Mouse (Mus musculus) hindbrain, embryonic 16.5 days (tissue): ENCODE measurements around the gene Hist1h2bh. TPM values are rescaled to one million over a fixed set of nuclear protein-coding genes. Genes with fewer than 3 reads are reported as not detected.
"Not testable (repeated sequence)": the region's sequence is repeated elsewhere in the genome, so short reads cannot be mapped to it uniquely, and the experiment has no call there.

Experiments
- ATAC-seq: fragments of 200-750 bp; cut with Nextera tagmentation; 2 replicates; pipeline ENCODE4 v1.8.0; 2017; ENCODE audit warnings: moderate TSS enrichment, moderate library complexity
- H3K27ac ChIP-seq: fragments of 300-500 bp; sonication (generic); 2 replicates; pipeline ENCODE4 v1.5.1; 2014; ENCODE audit warnings: low read depth, mild to moderate bottlenecking, control low read depth, low read length, moderate library complexity
- H3K27me3 ChIP-seq: fragments of 300-500 bp; sonication (generic); replicated peaks from 2 replicates; pipeline ENCODE4 v1.6.1; 2014; ENCODE audit warnings: low read length; ENCODE audit not compliant: control insufficient read depth, insufficient read depth
- H3K36me3 ChIP-seq: fragments of 300-500 bp; sonication (generic); 2 replicates; pipeline ENCODE4 v1.6.1; 2014; ENCODE audit warnings: mild to moderate bottlenecking, low read length, moderate library complexity, mixed read lengths; ENCODE audit not compliant: control insufficient read depth, insufficient read depth
- H3K4me1 ChIP-seq: fragments of 300-500 bp; sonication (generic); 2 replicates; pipeline ENCODE4 v1.6.1; 2014; ENCODE audit warnings: low read depth, low read length; ENCODE audit not compliant: control insufficient read depth, insufficient read depth
- H3K4me2 ChIP-seq: fragments of 300-500 bp; sonication (generic); 2 replicates; pipeline ENCODE4 v1.6.1; 2014; ENCODE audit warnings: mild to moderate bottlenecking, low read length, control low read depth, moderate library complexity
- H3K4me3 ChIP-seq: fragments of 300-500 bp; sonication (generic); 2 replicates; pipeline ENCODE4 v1.5.1; 2014; ENCODE audit warnings: mild to moderate bottlenecking, low read length, control low read depth, moderate library complexity
- H3K9ac ChIP-seq: fragments of 300-500 bp; sonication (generic); 2 replicates; pipeline ENCODE4 v1.6.1; 2014; ENCODE audit warnings: low read depth, mild to moderate bottlenecking, control low read depth, low read length, moderate library complexity
- H3K9me3 ChIP-seq: fragments of 300-500 bp; sonication (generic); 2 replicates; pipeline ENCODE4 v1.6.1; 2014; ENCODE audit warnings: mild to moderate bottlenecking, low read length, moderate library complexity; ENCODE audit not compliant: control insufficient read depth
- WGBS: fragments of 180-500 bp; shearing (Covaris S2); extraction: QIAGEN DNeasy Blood & Tissue Kit; methylation state at CpG from one replicate; pipeline ENCODE4 v1.1.7; 2014; 5-methylcytosine and 5-hydroxymethylcytosine counted together
- polyA plus RNA-seq: library from polyadenylated mRNA; unstranded; fragments of >200 nt; fragmentation: Nextera tagmentation; extraction: Ambion mirVana; gene quantifications from 2 replicates; pipeline ENCODE4 v1.2.1, GENCODE M21; 2015

The Hist1h2bh gene
- 0.16 and 0.29 TPM in 2 replicates for polyA plus RNA-seq

DNA sequence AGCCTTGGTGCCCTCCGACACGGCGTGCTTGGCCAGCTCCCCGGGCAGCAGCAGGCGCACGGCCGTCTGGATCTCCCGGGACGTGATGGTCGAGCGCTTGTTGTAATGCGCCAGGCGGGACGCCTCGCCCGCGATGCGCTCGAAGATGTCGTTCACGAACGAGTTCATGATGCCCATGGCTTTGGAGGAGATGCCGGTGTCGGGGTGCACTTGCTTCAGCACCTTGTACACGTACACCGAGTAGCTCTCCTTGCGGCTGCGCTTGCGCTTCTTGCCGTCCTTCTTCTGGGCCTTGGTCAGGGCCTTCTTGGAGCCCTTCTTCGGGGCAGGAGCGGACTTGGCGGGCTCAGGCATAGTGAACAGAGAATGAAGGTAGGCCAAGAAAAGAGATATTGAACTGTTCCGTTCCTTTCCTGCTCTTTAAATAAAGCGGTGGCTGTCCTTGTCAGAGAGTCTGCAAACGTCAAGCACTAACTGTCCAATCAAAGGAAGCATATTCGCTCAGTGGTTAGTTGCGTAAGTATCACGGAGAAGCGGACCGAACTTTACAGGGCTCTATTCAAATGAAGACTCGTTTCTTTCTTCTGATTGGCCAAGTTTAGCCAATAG lies at the start of gene Hist1h2bh:
Hist1h2bh (minus strand) TSS at position 394 of the 609 bp plus-strand sequence.
- H3K9ac ChIP-seq, result peak within 1 kb of the TSS; percentile 56
- under 1% methylated on average over 25 of the region's 42 CpGs for WGBS
- not testable (repeated sequence) for H3K9me3 ChIP-seq, H3K4me1 ChIP-seq, H3K36me3 ChIP-seq, H3K27me3 ChIP-seq
- H3K4me2 ChIP-seq, result peak within 1 kb of the TSS; percentile 83
- H3K4me3 ChIP-seq, result peak within 1 kb of the TSS; percentile 47
- H3K27ac ChIP-seq, result peak within 1 kb of the TSS; percentile 68
- peak; percentile 93 for ATAC-seq

DNA sequence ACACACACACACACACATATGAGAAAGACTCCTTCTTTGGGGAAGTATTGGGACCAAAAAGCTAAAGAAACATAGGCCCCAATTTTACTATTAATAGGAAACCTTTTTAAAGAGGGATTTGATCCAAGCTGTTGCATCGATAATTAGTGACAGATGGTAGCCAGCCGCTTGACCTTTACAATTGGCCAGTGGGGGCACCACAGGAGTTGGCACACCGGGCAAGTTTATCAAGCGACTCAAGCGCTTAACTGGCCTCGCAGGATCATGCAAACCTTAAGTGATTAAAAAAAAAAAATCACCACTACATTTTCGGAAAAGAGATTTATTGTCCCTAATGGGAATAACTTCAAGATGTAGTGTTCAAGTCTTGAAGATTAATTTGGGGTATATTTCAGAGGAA lies 49.4 kb upstream of the Hist1h2bh start:
- WGBS, result 81% methylated on average over 7 of the region's 7 CpGs
- Histone ChIP-seq H3K27ac (no peak overlapping the region), H3K9me3 (no peaks in the 10 kb centered on the region), H3K36me3 (no peaks in the 10 kb centered on the region), H3K4me1 (no peaks in the 10 kb centered on the region), H3K27me3 (no peaks in the 10 kb centered on the region), H3K4me3 (no peak overlapping the region), H3K4me2 (no peak overlapping the region), H3K9ac (no peak overlapping the region)
- no peak for ATAC-seq

DNA sequence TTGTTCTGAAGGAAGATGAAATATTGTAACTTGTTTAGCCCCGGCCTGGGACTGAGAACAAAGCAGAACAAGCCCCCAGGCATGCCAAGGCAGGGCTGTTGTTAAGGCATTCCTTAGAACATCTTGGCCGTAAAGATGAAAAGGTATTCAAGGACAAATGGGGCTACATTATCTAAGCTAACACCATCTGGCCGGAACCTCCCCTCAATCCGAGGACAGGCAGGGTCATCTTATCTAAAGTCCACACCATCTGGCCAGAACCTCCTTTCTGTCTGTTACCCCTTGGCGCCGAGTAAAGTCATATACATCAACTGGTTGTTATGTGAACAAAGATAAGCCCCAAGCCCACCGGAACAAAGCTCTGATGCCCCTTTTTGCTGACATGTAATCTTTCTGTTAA lies 48.7 kb upstream of the Hist1h2bh start:
- H3K9ac ChIP-seq, H3K4me1 ChIP-seq, H3K27ac ChIP-seq, H3K9me3 ChIP-seq, H3K4me2 ChIP-seq, H3K4me3 ChIP-seq, H3K27me3 ChIP-seq, H3K36me3 ChIP-seq, ATAC-seq: not testable (repeated sequence)
- 91% methylated on average over 7 of the region's 7 CpGs for WGBS

- Histone ChIP-seq H3K4me3 (no peak overlapping the region), H3K9ac (no peak overlapping the region), H3K4me1 (peaks cover 7% of the 10 kb centered on the region), H3K9me3 (no peaks in the 10 kb centered on the region), H3K36me3 (no peaks in the 10 kb centered on the region), H3K27me3 (no peaks in the 10 kb centered on the region), H3K27ac (no peak overlapping the region), H3K4me2 (no peak overlapping the region)
- WGBS, result 97% methylated on average over 7 of the region's 7 CpGs
- ATAC-seq, result no peak
Observed at GRCm38 (mm10) chr13:23591206-23591605, 48.0 kb upstream of the Hist1h2bh start.

GRCm38 (mm10) chr13:23586940-23587225 lies 43.7 kb upstream of the Hist1h2bh start:
- Histone ChIP-seq H3K27me3 (no peaks in the 10 kb centered on the region), H3K4me2 (peak overlapping the region; percentile 66), H3K4me1 (peaks cover 17% of the 10 kb centered on the region), H3K4me3 (peak overlapping the region; percentile 32), H3K9me3 (no peaks in the 10 kb centered on the region), H3K9ac (peak overlapping the region; percentile 48; the same call in 1 of the 2 replicates), H3K36me3 (no peaks in the 10 kb centered on the region), H3K27ac (peak overlapping the region; percentile 75)
- WGBS, result 2% methylated on average over 1 of the region's 1 CpGs
- ATAC-seq, result no peak

DNA sequence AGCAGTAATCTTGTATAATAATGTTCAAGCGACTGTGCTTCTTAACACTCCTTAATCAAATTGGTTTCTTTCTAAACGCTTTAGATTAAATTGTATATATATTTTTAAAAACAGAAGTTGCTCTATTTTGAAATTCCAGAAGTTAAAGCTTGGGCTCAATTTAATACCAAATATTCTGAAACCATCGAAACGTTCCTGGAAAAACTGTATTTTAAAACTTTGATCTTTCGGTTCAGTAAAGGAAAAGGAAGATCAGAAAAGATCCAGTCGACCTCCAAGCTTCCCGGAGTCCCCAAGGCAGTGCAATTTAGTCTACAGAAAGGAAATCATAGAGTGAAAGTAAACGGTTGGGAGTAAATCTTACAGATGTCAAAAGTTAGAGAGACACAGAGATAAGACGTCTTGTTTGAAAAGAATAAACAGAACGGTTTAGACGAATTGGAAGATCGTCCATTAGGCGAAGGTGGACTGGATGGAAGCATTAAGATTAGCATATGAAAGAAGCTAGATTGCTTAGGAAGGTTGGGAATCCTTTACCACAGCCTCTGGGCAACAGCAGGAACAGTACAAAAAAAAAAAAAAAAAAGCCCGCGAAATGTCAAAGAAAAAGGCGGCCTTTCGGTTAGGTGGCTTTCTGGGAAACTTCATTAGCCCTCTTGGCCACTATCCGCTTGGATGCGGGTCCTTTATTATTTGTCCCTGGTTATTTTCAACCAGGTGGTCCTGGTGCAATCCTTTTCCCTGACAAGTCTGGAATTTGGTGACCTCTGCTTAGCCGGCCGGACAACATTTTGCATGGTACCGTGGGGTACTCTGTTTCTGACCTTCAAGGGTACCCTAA lies 43.1 kb upstream of the Hist1h2bh start:
- Histone ChIP-seq H3K27me3 (no peaks in the 10 kb centered on the region), H3K27ac (peak overlapping the region; percentile 75), H3K9ac (peak overlapping the region; percentile 48), H3K4me2 (peak overlapping the region; percentile 66), H3K9me3 (no peaks in the 10 kb centered on the region), H3K36me3 (no peaks in the 10 kb centered on the region), H3K4me1 (peaks cover 18% of the 10 kb centered on the region), H3K4me3 (peak overlapping the region; percentile 50)
- 1% methylated on average over 22 of the region's 22 CpGs for WGBS
- no peak for ATAC-seq

DNA sequence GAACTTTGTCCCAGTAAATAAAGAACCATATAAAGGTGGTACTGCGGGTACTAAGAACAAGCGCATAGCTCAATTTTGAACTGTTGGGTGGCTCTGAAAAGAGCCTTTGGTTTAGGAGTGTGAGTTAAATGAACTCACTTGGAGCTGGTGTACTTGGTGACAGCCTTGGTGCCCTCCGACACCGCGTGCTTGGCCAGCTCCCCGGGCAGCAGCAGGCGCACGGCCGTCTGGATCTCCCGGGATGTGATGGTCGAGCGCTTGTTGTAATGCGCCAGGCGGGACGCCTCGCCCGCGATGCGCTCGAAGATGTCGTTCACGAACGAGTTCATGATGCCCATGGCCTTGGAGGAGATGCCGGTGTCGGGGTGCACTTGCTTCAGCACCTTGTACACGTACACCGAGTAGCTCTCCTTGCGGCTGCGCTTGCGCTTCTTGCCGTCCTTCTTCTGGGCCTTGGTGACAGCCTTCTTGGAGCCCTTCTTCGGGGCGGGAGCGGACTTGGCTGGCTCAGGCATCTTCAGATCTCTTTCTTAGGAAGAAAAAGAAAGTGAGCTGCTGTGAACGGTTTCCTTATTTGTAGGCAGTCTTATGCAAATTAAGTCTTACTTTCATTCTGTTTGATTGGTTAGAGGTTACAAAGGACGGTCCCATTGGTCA lies 42.4 kb upstream of the Hist1h2bh start:
- peak overlapping the region; percentile 63 for H3K9ac ChIP-seq
- peak; percentile 90 for ATAC-seq
- peak overlapping the region; percentile 50 for H3K4me3 ChIP-seq
- H3K4me1 ChIP-seq, result peaks cover 18% of the 10 kb centered on the region
- WGBS, result 0% methylated on average over 21 of the region's 36 CpGs
- peak overlapping the region; percentile 66 for H3K4me2 ChIP-seq
- not testable (repeated sequence) for H3K36me3 ChIP-seq, H3K27me3 ChIP-seq, H3K9me3 ChIP-seq
- H3K27ac ChIP-seq, result peak overlapping the region; percentile 75

DNA sequence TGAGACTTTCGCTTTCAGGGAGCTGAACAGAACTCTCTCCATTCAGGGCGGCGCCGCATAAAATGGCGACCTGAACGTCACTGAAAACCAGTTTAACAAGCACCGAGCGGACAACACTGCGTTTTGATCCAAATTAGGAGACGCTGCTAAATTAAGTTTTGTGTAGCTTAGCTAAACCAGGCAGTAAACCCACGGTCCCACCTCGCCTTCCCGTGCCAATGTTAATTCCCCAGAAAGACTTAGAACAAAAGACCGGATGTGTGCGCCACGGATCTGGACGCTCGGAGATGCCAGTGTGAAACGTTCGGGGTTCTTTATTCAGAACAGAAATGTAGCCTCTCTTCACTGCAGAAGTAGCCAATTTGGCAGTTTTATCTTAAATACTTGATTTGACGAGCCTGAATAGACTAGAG lies 41.8 kb upstream of the Hist1h2bh start:
- Histone ChIP-seq H3K9ac (peak overlapping the region; percentile 63), H3K4me1 (peaks cover 18% of the 10 kb centered on the region), H3K4me3 (peak overlapping the region; percentile 50), H3K27me3 (no peaks in the 10 kb centered on the region), H3K36me3 (no peaks in the 10 kb centered on the region), H3K9me3 (no peaks in the 10 kb centered on the region), H3K4me2 (peak overlapping the region; percentile 66), H3K27ac (peak overlapping the region; percentile 75)
- no peak for ATAC-seq
- under 1% methylated on average over 21 of the region's 21 CpGs for WGBS

GRCm38 (mm10) chr13:23584331-23584730 lies 41.1 kb upstream of the Hist1h2bh start:
- Histone ChIP-seq H3K27ac (peak overlapping the region; percentile 55), H3K36me3 (no peaks in the 10 kb centered on the region), H3K4me1 (peaks cover 18% of the 10 kb centered on the region), H3K9me3 (no peaks in the 10 kb centered on the region), H3K27me3 (no peaks in the 10 kb centered on the region), H3K4me3 (peak overlapping the region; percentile 50), H3K9ac (peak overlapping the region; percentile 14; the same call in 1 of the 2 replicates), H3K4me2 (peak overlapping the region; percentile 66)
- ATAC-seq, result no peak
